Mouse (Mus musculus): ENCODE results near the gene Txndc5. TPM values are rescaled to one million over a fixed set of nuclear protein-coding genes. Genes with fewer than 3 reads are reported as not detected.

Gene Txndc5
- total and polyA plus RNA-seq, 3 experiments, result 120 to 145 (median 131) TPM

GRCm38 (mm10) chr13:38476936-38477335, 51.7 kb downstream of the Txndc5 start:
- DNase-seq (ENCODE audit: extremely low read depth), result peak; percentile 33
- Histone ChIP-seq H3K79me2 (replicated peaks; ENCODE audit: control insufficient read depth, extremely low read depth, insufficient read depth, poor library complexity, severe bottlenecking) (no peaks in the 10 kb centered on the region), H3K27me3 (replicated peaks) (no peaks in the 10 kb centered on the region), H3K27ac (ENCODE audit: insufficient read depth, low read depth) (no peak overlapping the region), H3K4me1 (ENCODE audit: control insufficient read depth in 1 of 2, insufficient read depth in 2 of 2) (peaks cover 6 to 23% of the 10 kb centered on the region in 2 experiments; a peak in 2 of 4 replicates), H3K4me2 (ENCODE audit: insufficient read depth, low read depth, poor library complexity, severe bottlenecking) (peak overlapping the region; percentile 19), H3K9me3 (replicated peaks; ENCODE audit: low read length) (no peaks in the 10 kb centered on the region), H3K9ac (ENCODE audit: insufficient read depth, low read depth) (no peak overlapping the region), H3K4me3 (replicated peaks in 1 of 3; ENCODE audit: low read depth in 2 of 3, low read length in 2 of 3, poor library complexity in 1 of 3) (no peak overlapping the region), H3K36me3 (replicated peaks in 1 of 2; ENCODE audit: control insufficient read depth in 1 of 2, insufficient read depth in 1 of 2, low read length in 1 of 2) (no peaks in the 10 kb centered on the region)
- in situ Hi-C loops (cut with MboI; ENCODE audit: low pct_ligation_motif_present, low pct_unique_long_range_greater_than_20kb, low sequenced_read_pairs), result no loop called here
- dilution Hi-C loops (cut with MboI; ENCODE audit: extremely low pct_ligation_motif_present, extremely low pct_unique_long_range_greater_than_20kb, low sequenced_read_pairs), result no loop called here
- peak; percentile 25; the same call in 1 of the 2 replicates for TF ChIP-seq IRF4 (IDR thresholded peaks at IDR 0.05; ENCODE audit: low read depth, low read length)
- TF ChIP-seq ELF1 (IDR thresholded peaks at IDR 0.05; ENCODE audit: low read depth, low read length), result peak; percentile 84
- no peak for TF ChIP-seq PAX5 (IDR thresholded peaks at IDR 0.05; ENCODE audit: low read length)

GRCm38 (mm10) chr13:38473497-38473896, 55.1 kb downstream of the Txndc5 start:
- DNase-seq (ENCODE audit: extremely low read depth), result no peak
- H3K9ac ChIP-seq (ENCODE audit: insufficient read depth, low read depth), result no peak overlapping the region
- TF ChIP-seq ZNF384 (IDR thresholded peaks at IDR 0.05; ENCODE audit: low read depth, low read length) (no peak), ZMIZ1 (IDR thresholded peaks at IDR 0.05; ENCODE audit: low read depth, low read length) (no peak), MAZ (IDR thresholded peaks at IDR 0.05; ENCODE audit: low read depth, low read length) (no peak), MAFK (IDR thresholded peaks at IDR 0.05; ENCODE audit: insufficient replicate concordance, low read length) (peak; percentile 60)
- dilution Hi-C loops (cut with MboI; ENCODE audit: extremely low pct_ligation_motif_present, extremely low pct_unique_long_range_greater_than_20kb, low sequenced_read_pairs), result no loop called here
- no peak overlapping the region for H3K27ac ChIP-seq (ENCODE audit: insufficient read depth, low read depth)
- no peaks in the 10 kb centered on the region for H3K27me3 ChIP-seq (replicated peaks)
- no peak overlapping the region for H3K4me3 ChIP-seq (replicated peaks in 1 of 3; ENCODE audit: low read depth in 2 of 3, low read length in 2 of 3, poor library complexity in 1 of 3)
- no peak overlapping the region for H3K4me2 ChIP-seq (ENCODE audit: insufficient read depth, low read depth, poor library complexity, severe bottlenecking)
- in situ Hi-C loops (cut with MboI; ENCODE audit: low pct_ligation_motif_present, low pct_unique_long_range_greater_than_20kb, low sequenced_read_pairs), result no loop called here
- peaks cover 2 to 16% of the 10 kb centered on the region in 2 experiments; a peak in 2 of 4 replicates for H3K4me1 ChIP-seq (ENCODE audit: control insufficient read depth in 1 of 2, insufficient read depth in 2 of 2)
- H3K36me3 ChIP-seq (replicated peaks in 1 of 2; ENCODE audit: control insufficient read depth in 1 of 2, insufficient read depth in 1 of 2, low read length in 1 of 2), result no peaks in the 10 kb centered on the region
- H3K79me2 ChIP-seq (replicated peaks; ENCODE audit: control insufficient read depth, extremely low read depth, insufficient read depth, poor library complexity, severe bottlenecking), result no peaks in the 10 kb centered on the region
- H3K9me3 ChIP-seq (replicated peaks; ENCODE audit: low read length), result no peaks in the 10 kb centered on the region

- H3K9ac ChIP-seq (ENCODE audit: insufficient read depth, low read depth), result no peak overlapping the region
- dilution Hi-C loops (cut with MboI; ENCODE audit: extremely low pct_ligation_motif_present, extremely low pct_unique_long_range_greater_than_20kb, low sequenced_read_pairs), result no loop called here
- no peak for TF ChIP-seq JUND (conservative IDR thresholded peaks at IDR 0.05; ENCODE audit: low read depth, low read length)
- TF ChIP-seq USF2 (conservative IDR thresholded peaks at IDR 0.05; ENCODE audit: low read depth, low read length), result no peak
- TF ChIP-seq KAT2A (IDR thresholded peaks at IDR 0.05; ENCODE audit: insufficient replicate concordance, low read length), result no peak
- no peak for TF ChIP-seq SIN3A (IDR thresholded peaks at IDR 0.05; ENCODE audit: low read length)
- TF ChIP-seq E2F4 (IDR thresholded peaks at IDR 0.05; ENCODE audit: insufficient replicate concordance, low read depth, low read length), result no peak
- no peak for TF ChIP-seq ETS1 (conservative IDR thresholded peaks at IDR 0.05; ENCODE audit: low read depth, low read length)
- no peak for TF ChIP-seq ELF1 (IDR thresholded peaks at IDR 0.05; ENCODE audit: low read depth, low read length)
- no peak for TF ChIP-seq CTCF (conservative IDR thresholded peaks at IDR 0.05 in 1 of 2, IDR thresholded peaks at IDR 0.05 in 1 of 2; ENCODE audit: low read depth in 2 of 2, low read length in 2 of 2)
- no peak for TF ChIP-seq GABPA (IDR thresholded peaks at IDR 0.05; ENCODE audit: insufficient replicate concordance, low read depth, low read length)
- TF ChIP-seq UBTF (IDR thresholded peaks at IDR 0.05; ENCODE audit: low read depth, low read length), result no peak
- no peak for TF ChIP-seq MAFK (IDR thresholded peaks at IDR 0.05; ENCODE audit: insufficient replicate concordance, low read length)
- no peak for DNase-seq (ENCODE audit: extremely low read depth)
- no peak overlapping the region for H3K4me2 ChIP-seq (ENCODE audit: insufficient read depth, low read depth, poor library complexity, severe bottlenecking)
- no peaks in the 10 kb centered on the region for H3K79me2 ChIP-seq (replicated peaks; ENCODE audit: control insufficient read depth, extremely low read depth, insufficient read depth, poor library complexity, severe bottlenecking)
- no peak overlapping the region for H3K27ac ChIP-seq (ENCODE audit: insufficient read depth, low read depth)
- H3K4me3 ChIP-seq (replicated peaks in 1 of 3; ENCODE audit: low read depth in 2 of 3, low read length in 2 of 3, poor library complexity in 1 of 3), result no peak overlapping the region
- no peaks in the 10 kb centered on the region for H3K36me3 ChIP-seq (replicated peaks in 1 of 2; ENCODE audit: control insufficient read depth in 1 of 2, insufficient read depth in 1 of 2, low read length in 1 of 2)
- H3K27me3 ChIP-seq (replicated peaks), result no peaks in the 10 kb centered on the region
- in situ Hi-C loops (cut with MboI; ENCODE audit: low pct_ligation_motif_present, low pct_unique_long_range_greater_than_20kb, low sequenced_read_pairs), result no loop called here
- peaks cover 2 to 11% of the 10 kb centered on the region in 2 experiments; a peak in 2 of 4 replicates for H3K4me1 ChIP-seq (ENCODE audit: control insufficient read depth in 1 of 2, insufficient read depth in 2 of 2)
- no peaks in the 10 kb centered on the region for H3K9me3 ChIP-seq (replicated peaks; ENCODE audit: low read length)
Observed at GRCm38 (mm10) chr13:38472636-38473035, 56.0 kb downstream of the Txndc5 start.

Measured in CH12.LX (cell line).